Mouse (Mus musculus): ENCODE measurements around the gene Atp8a2. TPM values are rescaled to one million over a fixed set of nuclear protein-coding genes. Genes with fewer than 3 reads are reported as not detected.

Gene Atp8a2
- total and polyA plus RNA-seq, 3 experiments: 0.11 TPM; not detected in 2

- no peaks in the 10 kb centered on the region for H3K36me3 ChIP-seq (replicated peaks)
- no peaks in the 10 kb centered on the region for H3K4me1 ChIP-seq (ENCODE audit: insufficient read depth, low read depth, low read length)
- no peak overlapping the region for H3K4me3 ChIP-seq (ENCODE audit: low read depth, low read length)
- ATAC-seq (ENCODE audit: extremely low read depth, insufficient number of reproducible peaks, low FRiP score, poor library complexity, severe bottlenecking) (no peak), DNase-seq (ENCODE audit: low spot score) (no peak)
- TF ChIP-seq GATA1 (IDR thresholded peaks at IDR 0.05; ENCODE audit: borderline replicate concordance, low read length): no peak
- no peak for TF ChIP-seq GATA2 (IDR thresholded peaks at IDR 0.05; ENCODE audit: borderline replicate concordance, low read depth, low read length)
- no peak for TF ChIP-seq TAL1 (conservative IDR thresholded peaks at IDR 0.05; ENCODE audit: low read depth, low read length)
- TF ChIP-seq CTCF (IDR thresholded peaks at IDR 0.05; ENCODE audit: low read depth, low read length): no peak
- no peak for TF ChIP-seq POLR2AphosphoS5 (IDR thresholded peaks at IDR 0.05; ENCODE audit: insufficient replicate concordance, low read depth, low read length)
- H3K27me3 ChIP-seq (ENCODE audit: insufficient read depth, low read length): no peaks in the 10 kb centered on the region
- H3K9me3 ChIP-seq (replicated peaks): peaks cover 22% of the 10 kb centered on the region
Observed at GRCm38 (mm10) chr14:59903484-59904130, 293.4 kb downstream of the Atp8a2 start.

- no peak for ATAC-seq (ENCODE audit: extremely low read depth, insufficient number of reproducible peaks, low FRiP score, poor library complexity, severe bottlenecking)
- Histone ChIP-seq H3K9me3 (replicated peaks) (peaks cover 19% of the 10 kb centered on the region), H3K27me3 (ENCODE audit: insufficient read depth, low read length) (no peaks in the 10 kb centered on the region), H3K4me1 (ENCODE audit: insufficient read depth, low read depth, low read length) (no peaks in the 10 kb centered on the region), H3K36me3 (replicated peaks) (no peaks in the 10 kb centered on the region), H3K4me3 (ENCODE audit: low read depth, low read length) (no peak overlapping the region)
- TF ChIP-seq GATA1 (IDR thresholded peaks at IDR 0.05; ENCODE audit: borderline replicate concordance, low read length) (no peak), GATA2 (IDR thresholded peaks at IDR 0.05; ENCODE audit: borderline replicate concordance, low read depth, low read length) (no peak), CTCF (IDR thresholded peaks at IDR 0.05; ENCODE audit: low read depth, low read length) (no peak), POLR2AphosphoS5 (IDR thresholded peaks at IDR 0.05; ENCODE audit: insufficient replicate concordance, low read depth, low read length) (no peak), TAL1 (conservative IDR thresholded peaks at IDR 0.05; ENCODE audit: low read depth, low read length) (no peak)
- no peak for DNase-seq (ENCODE audit: low spot score)
Observed at GRCm38 (mm10) chr14:59893971-59894370, 303.0 kb downstream of the Atp8a2 start.

DNA sequence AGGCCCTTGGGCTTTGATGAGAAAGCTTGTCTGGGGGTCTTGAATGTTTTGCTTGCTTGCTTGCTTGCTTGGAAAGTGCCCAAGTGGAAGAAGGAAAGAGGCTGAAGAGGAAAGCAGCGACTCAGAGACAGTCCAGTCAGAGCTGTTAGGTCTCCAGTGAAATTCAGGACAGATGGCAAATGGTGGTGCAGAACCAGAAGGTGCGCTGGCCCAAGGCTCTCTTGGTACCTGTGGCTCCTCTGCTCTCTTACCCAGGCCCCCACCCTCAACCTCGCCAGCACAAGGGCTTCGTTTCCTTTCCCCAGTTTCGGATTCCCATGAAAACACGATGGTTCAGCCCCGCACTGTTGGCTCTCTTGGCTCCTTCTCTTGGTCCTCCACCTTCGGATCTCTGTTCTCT is 304.9 kb downstream of the Atp8a2 start:
- Histone ChIP-seq H3K27me3 (ENCODE audit: insufficient read depth, low read length) (no peaks in the 10 kb centered on the region), H3K9me3 (replicated peaks) (peaks cover 18% of the 10 kb centered on the region), H3K4me3 (ENCODE audit: low read depth, low read length) (no peak overlapping the region), H3K36me3 (replicated peaks) (no peaks in the 10 kb centered on the region), H3K4me1 (ENCODE audit: insufficient read depth, low read depth, low read length) (no peaks in the 10 kb centered on the region)
- ATAC-seq (ENCODE audit: extremely low read depth, insufficient number of reproducible peaks, low FRiP score, poor library complexity, severe bottlenecking) (no peak), DNase-seq (ENCODE audit: low spot score) (no peak)
- TF ChIP-seq GATA1 (IDR thresholded peaks at IDR 0.05; ENCODE audit: borderline replicate concordance, low read length): no peak
- TF ChIP-seq GATA2 (IDR thresholded peaks at IDR 0.05; ENCODE audit: borderline replicate concordance, low read depth, low read length): no peak
- TF ChIP-seq CTCF (IDR thresholded peaks at IDR 0.05; ENCODE audit: low read depth, low read length): no peak
- no peak for TF ChIP-seq TAL1 (conservative IDR thresholded peaks at IDR 0.05; ENCODE audit: low read depth, low read length)
- TF ChIP-seq POLR2AphosphoS5 (IDR thresholded peaks at IDR 0.05; ENCODE audit: insufficient replicate concordance, low read depth, low read length): no peak

DNA sequence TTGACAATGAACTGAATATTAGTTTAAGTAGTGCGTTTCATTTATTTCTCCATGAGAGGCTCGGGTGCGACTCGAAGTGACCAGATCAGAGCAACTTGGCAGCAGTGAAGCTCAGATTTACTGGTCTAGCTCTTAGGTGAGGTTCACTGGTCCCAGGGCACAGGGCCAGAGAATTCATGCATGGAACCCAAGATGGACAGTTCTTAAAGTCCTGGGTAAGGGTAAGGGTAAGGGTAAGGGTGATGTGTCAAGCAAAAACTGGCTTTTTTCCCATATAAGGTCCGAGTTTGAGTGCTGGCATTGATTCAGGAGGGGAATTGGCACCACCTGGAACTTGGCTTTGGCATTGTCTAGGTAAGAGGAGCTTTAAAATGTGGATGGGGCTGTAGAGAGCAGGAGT is 305.5 kb downstream of the Atp8a2 start:
- H3K4me3 ChIP-seq (ENCODE audit: low read depth, low read length): no peak overlapping the region
- H3K27me3 ChIP-seq (ENCODE audit: insufficient read depth, low read length): no peaks in the 10 kb centered on the region
- peaks cover 18% of the 10 kb centered on the region for H3K9me3 ChIP-seq (replicated peaks)
- no peaks in the 10 kb centered on the region for H3K36me3 ChIP-seq (replicated peaks)
- TF ChIP-seq TAL1 (conservative IDR thresholded peaks at IDR 0.05; ENCODE audit: low read depth, low read length) (no peak), POLR2AphosphoS5 (IDR thresholded peaks at IDR 0.05; ENCODE audit: insufficient replicate concordance, low read depth, low read length) (no peak), GATA2 (IDR thresholded peaks at IDR 0.05; ENCODE audit: borderline replicate concordance, low read depth, low read length) (no peak), CTCF (IDR thresholded peaks at IDR 0.05; ENCODE audit: low read depth, low read length) (no peak), GATA1 (IDR thresholded peaks at IDR 0.05; ENCODE audit: borderline replicate concordance, low read length) (no peak)
- no peak for DNase-seq (ENCODE audit: low spot score)
- ATAC-seq (ENCODE audit: extremely low read depth, insufficient number of reproducible peaks, low FRiP score, poor library complexity, severe bottlenecking): no peak
- H3K4me1 ChIP-seq (ENCODE audit: insufficient read depth, low read depth, low read length): no peaks in the 10 kb centered on the region

DNA sequence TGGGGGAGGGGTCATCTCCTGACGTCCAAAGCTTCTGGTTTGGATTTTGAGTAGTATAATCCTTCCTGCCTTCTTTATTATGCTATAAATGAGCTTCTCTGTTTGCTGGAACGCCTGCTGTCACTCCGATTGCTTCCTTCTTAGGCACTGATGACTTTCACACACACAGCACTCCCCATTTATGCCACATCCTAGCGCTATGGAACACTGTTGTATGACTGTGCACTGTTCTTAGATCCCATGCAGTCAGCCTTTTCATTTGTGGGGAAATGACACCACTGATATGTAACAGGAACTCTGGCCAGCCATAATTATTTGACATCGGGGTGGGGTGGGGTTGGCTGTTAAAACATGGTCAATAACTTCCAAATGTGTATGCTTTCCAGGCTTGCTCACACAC is 306.2 kb downstream of the Atp8a2 start:
- TF ChIP-seq POLR2AphosphoS5 (IDR thresholded peaks at IDR 0.05; ENCODE audit: insufficient replicate concordance, low read depth, low read length) (no peak), CTCF (IDR thresholded peaks at IDR 0.05; ENCODE audit: low read depth, low read length) (no peak), TAL1 (conservative IDR thresholded peaks at IDR 0.05; ENCODE audit: low read depth, low read length) (no peak), GATA1 (IDR thresholded peaks at IDR 0.05; ENCODE audit: borderline replicate concordance, low read length) (no peak), GATA2 (IDR thresholded peaks at IDR 0.05; ENCODE audit: borderline replicate concordance, low read depth, low read length) (no peak)
- Histone ChIP-seq H3K9me3 (replicated peaks) (peaks cover 18% of the 10 kb centered on the region), H3K36me3 (replicated peaks) (no peaks in the 10 kb centered on the region), H3K27me3 (ENCODE audit: insufficient read depth, low read length) (no peaks in the 10 kb centered on the region), H3K4me3 (ENCODE audit: low read depth, low read length) (no peak overlapping the region), H3K4me1 (ENCODE audit: insufficient read depth, low read depth, low read length) (no peaks in the 10 kb centered on the region)
- ATAC-seq (ENCODE audit: extremely low read depth, insufficient number of reproducible peaks, low FRiP score, poor library complexity, severe bottlenecking): no peak
- no peak for DNase-seq (ENCODE audit: low spot score)

GRCm38 (mm10) chr14:59890107-59890506 is 306.9 kb downstream of the Atp8a2 start:
- H3K9me3 ChIP-seq (replicated peaks): peaks cover 15% of the 10 kb centered on the region
- ATAC-seq (ENCODE audit: extremely low read depth, insufficient number of reproducible peaks, low FRiP score, poor library complexity, severe bottlenecking) (no peak), DNase-seq (ENCODE audit: low spot score) (no peak)
- no peaks in the 10 kb centered on the region for H3K27me3 ChIP-seq (ENCODE audit: insufficient read depth, low read length)
- H3K4me3 ChIP-seq (ENCODE audit: low read depth, low read length): no peak overlapping the region
- TF ChIP-seq CTCF (IDR thresholded peaks at IDR 0.05; ENCODE audit: low read depth, low read length): no peak
- no peak for TF ChIP-seq POLR2AphosphoS5 (IDR thresholded peaks at IDR 0.05; ENCODE audit: insufficient replicate concordance, low read depth, low read length)
- no peak for TF ChIP-seq TAL1 (conservative IDR thresholded peaks at IDR 0.05; ENCODE audit: low read depth, low read length)
- TF ChIP-seq GATA2 (IDR thresholded peaks at IDR 0.05; ENCODE audit: borderline replicate concordance, low read depth, low read length): no peak
- no peak for TF ChIP-seq GATA1 (IDR thresholded peaks at IDR 0.05; ENCODE audit: borderline replicate concordance, low read length)
- no peaks in the 10 kb centered on the region for H3K4me1 ChIP-seq (ENCODE audit: insufficient read depth, low read depth, low read length)
- no peaks in the 10 kb centered on the region for H3K36me3 ChIP-seq (replicated peaks)
